Mouse (Mus musculus) Muller cell, postnatal 12 days (primary cell): ENCODE data around the gene Sox5.

Experiments
- DNase-seq: peaks from one replicate; pipeline ENCODE4 v3.0.0-alpha.2; 2015; ENCODE audit errors: inconsistent ontology term

Sox5 gene

GRCm38 (mm10) chr6:144772175-144772918 lies 9.4 kb downstream of the Sox5 start:
- DNase-seq = no peak

- no peak for DNase-seq
These were observed 12.7 kb downstream of the Sox5 start for GRCm38 (mm10) chr6:144769060-144769459.

- no peak for DNase-seq
These were observed 19.9 kb downstream of the Sox5 start for GRCm38 (mm10) chr6:144761902-144762301.

- no peak for DNase-seq
These were observed 22.6 kb downstream of the Sox5 start for GRCm38 (mm10) chr6:144759193-144759592.

- no peak for DNase-seq
These were observed 24.4 kb downstream of the Sox5 start for GRCm38 (mm10) chr6:144757414-144757813.

- DNase-seq = no peak
These were observed 25.3 kb downstream of the Sox5 start for GRCm38 (mm10) chr6:144756444-144756843.

GRCm38 (mm10) chr6:144755304-144755703 lies 26.5 kb downstream of the Sox5 start:
- no peak for DNase-seq

GRCm38 (mm10) chr6:144754366-144754765 lies 27.4 kb downstream of the Sox5 start:
- no peak for DNase-seq

- DNase-seq = no peak
These were observed 27.8 kb downstream of the Sox5 start for GRCm38 (mm10) chr6:144753963-144754296.

GRCm38 (mm10) chr6:144753225-144753962 lies 28.4 kb downstream of the Sox5 start:
- no peak for DNase-seq

- DNase-seq = no peak
These were observed 30.2 kb downstream of the Sox5 start for GRCm38 (mm10) chr6:144751581-144751980.

GRCm38 (mm10) chr6:144750197-144750596 lies 31.6 kb downstream of the Sox5 start:
- no peak for DNase-seq

- DNase-seq = no peak
These were observed 35.3 kb downstream of the Sox5 start for GRCm38 (mm10) chr6:144746436-144746835.

GRCm38 (mm10) chr6:144742559-144742958 lies 39.2 kb downstream of the Sox5 start:
- no peak for DNase-seq

GRCm38 (mm10) chr6:144741080-144741655 lies 40.6 kb downstream of the Sox5 start:
- DNase-seq = no peak

- no peak for DNase-seq
These were observed 41.4 kb downstream of the Sox5 start for GRCm38 (mm10) chr6:144740343-144740742.

GRCm38 (mm10) chr6:144739753-144740152 lies 42.0 kb downstream of the Sox5 start:
- no peak for DNase-seq

- no peak for DNase-seq
These were observed 44.0 kb downstream of the Sox5 start for GRCm38 (mm10) chr6:144737786-144738185.

GRCm38 (mm10) chr6:144731251-144731970 lies 50.4 kb downstream of the Sox5 start:
- DNase-seq = no peak

GRCm38 (mm10) chr6:144723530-144724144 lies 58.1 kb downstream of the Sox5 start:
- no peak for DNase-seq

GRCm38 (mm10) chr6:144723024-144723423 lies 58.8 kb downstream of the Sox5 start:
- DNase-seq = peak; percentile 5

GRCm38 (mm10) chr6:144720846-144721245 lies 60.9 kb downstream of the Sox5 start:
- no peak for DNase-seq
